Mouse (Mus musculus): ENCODE results near the gene Gba. TPM values are rescaled to one million over a fixed set of nuclear protein-coding genes. Genes with fewer than 3 reads are reported as not detected.
"Not testable (repeated sequence)": the region's sequence is repeated elsewhere in the genome, so short reads cannot be mapped to it uniquely, and the experiment has no call there.

Gene Gba
- 10 to 100 TPM; 30.9 to 32.2 TPM for total RNA-seq (2021)
- long read RNA-seq, experiment 1, transcript Gba-201 (11 exons, 1,779 nt), result major isoform, 26 of 31 reads
- long read RNA-seq, experiment 1, partial matches to known transcripts, result 2 of 31 reads
- long read RNA-seq, experiment 1, other reads (novel, unspliced or antisense), result 2 of 31 reads
- long read RNA-seq, experiment 2, transcript Gba-201 (11 exons, 1,779 nt), result major isoform, 22 of 26 reads
- long read RNA-seq, experiment 2, partial matches to known transcripts, result 2 of 26 reads
- long read RNA-seq, experiment 2, other reads (novel, unspliced or antisense), result 1 of 26 reads

GRCm38 (mm10) chr3:89202253-89203141 is at the start of gene Gba:
Gene Gba (plus strand): TSS chr3:89202928.
- DNase-seq (ENCODE audit: low spot score in 2 of 2), result peak; percentile 71 to 83

DNA sequence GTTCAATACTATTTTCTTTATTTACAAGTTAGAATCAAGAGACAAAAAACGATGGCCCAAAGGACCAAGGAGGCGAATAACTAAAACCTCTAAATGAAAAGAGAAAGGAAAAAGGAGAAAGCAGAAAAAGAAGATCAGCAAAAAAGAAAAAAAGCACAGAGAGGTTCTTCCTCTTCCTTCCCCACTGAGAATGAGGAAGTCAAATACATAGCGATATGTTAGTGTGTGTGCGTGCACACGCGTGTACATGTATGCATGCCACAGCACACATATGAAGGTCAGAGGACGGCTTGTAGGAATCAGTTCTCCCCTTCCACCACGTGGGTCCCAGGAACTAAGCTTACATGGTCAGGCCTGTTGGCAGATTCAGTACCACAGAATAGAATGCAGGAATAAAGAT is 45.8 kb upstream of the Gba start:
- DNase-seq (ENCODE audit: low spot score in 2 of 2), result no peak

- DNase-seq (ENCODE audit: low spot score in 2 of 2), result no peak
Measured at GRCm38 (mm10) chr3:89158651-89159050, 44.1 kb upstream of the Gba start.

GRCm38 (mm10) chr3:89159211-89159610 is 43.5 kb upstream of the Gba start:
- peak in 1 of 2 experiments; percentile 63 for DNase-seq (ENCODE audit: low spot score in 2 of 2)

DNA sequence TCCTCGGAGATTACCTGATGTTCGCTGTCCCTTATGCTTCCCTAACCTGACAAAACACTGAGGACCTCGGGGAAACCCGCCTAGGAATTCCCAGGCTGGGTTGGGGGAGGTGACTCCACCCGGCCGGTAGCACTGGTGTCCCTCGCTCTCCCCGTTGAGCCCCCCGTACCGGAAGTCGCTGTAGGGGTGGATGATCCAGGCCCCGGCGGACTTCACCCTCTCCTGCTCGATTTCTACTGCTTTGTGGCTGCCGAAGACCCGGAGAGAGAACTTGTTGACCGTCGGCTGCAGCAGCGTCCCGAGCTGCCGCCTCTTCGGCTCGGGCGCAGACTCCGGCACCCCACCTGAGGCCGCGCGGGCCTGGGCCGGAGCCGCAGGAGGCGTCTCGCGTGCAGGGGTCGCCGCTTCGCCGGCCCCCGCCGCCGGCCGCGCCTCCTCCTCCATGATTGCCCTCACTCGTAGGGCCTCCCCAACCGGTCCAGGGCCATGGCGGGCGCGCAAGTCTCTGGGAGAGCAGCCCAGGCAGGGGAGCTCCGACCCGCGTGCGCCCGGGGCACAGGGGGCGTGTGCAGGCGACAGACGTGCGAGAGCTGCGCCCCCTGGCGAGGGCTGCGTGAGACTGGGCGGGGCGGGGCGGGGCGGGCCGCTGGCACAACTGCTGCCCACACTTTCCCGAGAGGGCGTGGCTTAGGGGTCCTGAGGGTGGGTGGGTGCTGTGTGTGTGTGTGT is 42.9 kb upstream of the Gba start, which contains the start of gene Hcn3:
TSS of gene Hcn3 (minus strand) at position 581 of the 729 bp plus-strand sequence.
- peak; percentile 42 to 73 for DNase-seq (ENCODE audit: low spot score in 2 of 2)

DNA sequence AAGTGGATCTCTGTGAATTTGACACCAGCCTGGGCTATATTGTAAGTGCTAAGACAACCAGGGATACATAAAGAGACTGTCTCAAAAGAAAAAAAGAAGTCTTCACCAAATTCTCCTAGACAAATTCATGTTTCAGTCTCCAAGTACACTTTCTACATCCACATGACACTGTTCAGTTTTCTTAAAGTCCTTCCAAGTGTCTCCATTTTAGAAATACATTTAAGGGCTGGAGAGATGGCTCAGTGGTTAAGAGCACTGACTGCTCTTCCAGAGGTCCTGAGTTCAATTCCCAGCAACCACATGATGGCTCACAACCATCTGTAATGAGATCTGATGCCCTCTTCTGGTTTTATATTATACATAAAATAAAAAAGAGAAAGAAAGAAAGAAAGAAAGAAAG is 41.5 kb upstream of the Gba start:
- not testable (repeated sequence) for DNase-seq (ENCODE audit: low spot score in 2 of 2)

DNA sequence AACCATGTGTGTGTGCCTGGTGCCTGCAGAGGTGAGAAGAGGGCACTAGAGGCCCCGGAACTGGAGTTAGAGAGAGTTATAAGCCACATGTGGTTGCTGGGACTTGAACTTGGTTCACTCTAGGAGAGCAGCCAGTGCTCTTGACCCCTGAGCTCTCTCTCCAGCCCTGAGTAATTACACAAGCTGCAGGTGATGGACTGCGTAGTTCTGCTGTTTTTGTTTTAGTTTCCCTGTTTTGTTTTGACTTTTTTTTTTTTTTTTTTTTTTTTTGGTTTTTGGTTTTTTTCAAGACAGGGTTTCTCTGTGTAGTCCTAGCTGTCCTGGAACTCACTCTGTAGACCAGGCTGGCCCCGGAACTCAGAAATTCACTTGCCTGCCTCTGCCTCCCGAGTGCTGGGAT is 40.9 kb upstream of the Gba start:
- DNase-seq (ENCODE audit: low spot score in 2 of 2), result no peak

DNA sequence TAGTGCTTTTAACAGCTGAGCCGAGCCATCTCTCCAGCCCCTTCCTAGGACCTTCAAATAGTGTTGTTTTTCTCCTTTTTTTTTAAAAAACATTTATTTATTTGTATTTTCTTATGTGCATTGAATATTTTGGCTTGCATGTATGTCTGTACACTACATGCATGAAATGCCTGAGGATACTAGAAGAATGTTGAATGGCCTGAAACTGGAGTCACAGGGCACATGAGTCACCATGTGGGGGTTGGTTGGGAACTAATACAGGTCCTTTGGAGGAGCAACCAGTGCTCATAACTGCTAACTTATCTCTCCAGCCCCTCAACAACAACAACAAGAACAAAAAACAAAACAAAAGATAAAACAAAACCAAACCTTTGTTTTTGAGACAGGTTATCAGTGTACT is 39.6 kb upstream of the Gba start:
- DNase-seq (ENCODE audit: low spot score in 2 of 2), result no peak

DNA sequence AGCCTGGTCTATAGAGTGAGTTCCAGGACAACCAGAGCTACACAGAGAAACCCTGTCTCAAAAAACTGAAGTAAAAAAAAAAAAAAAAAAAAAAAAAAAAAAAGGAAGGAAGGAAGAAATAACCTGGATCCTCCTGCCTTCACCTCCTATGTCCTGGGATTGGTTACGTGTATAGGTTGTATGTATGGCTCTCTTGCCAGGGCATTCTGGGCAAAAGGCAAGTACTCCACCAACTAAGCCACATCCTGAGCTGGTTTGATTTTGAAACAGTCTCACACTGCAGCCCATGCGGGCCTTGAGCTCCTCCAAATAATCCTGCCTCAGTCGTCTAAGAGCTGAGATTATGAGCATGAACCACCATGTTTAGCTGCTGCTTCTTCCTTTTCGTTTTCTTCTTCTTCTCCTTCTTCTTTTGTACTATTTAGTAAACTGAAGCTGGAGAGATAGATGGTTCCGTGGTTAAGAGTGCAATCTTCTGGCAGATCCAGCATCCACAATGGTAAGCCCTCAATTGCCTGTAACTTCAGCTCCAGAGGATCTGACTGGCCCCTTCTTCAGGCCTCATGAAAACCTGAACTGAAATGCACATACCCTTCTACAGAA is 39.0 kb upstream of the Gba start:
- no peak for DNase-seq (ENCODE audit: low spot score in 2 of 2)

- peak; percentile 85 to 94 for DNase-seq (ENCODE audit: low spot score in 2 of 2)
Measured at GRCm38 (mm10) chr3:89164506-89165267, 38.0 kb upstream of the Gba start, which contains the start of gene Clk2. Gene Clk2 (plus strand): TSS chr3:89164795.

GRCm38 (mm10) chr3:89165268-89165870 is 37.4 kb upstream of the Gba start:
- DNase-seq (ENCODE audit: low spot score in 2 of 2), result no peak

DNA sequence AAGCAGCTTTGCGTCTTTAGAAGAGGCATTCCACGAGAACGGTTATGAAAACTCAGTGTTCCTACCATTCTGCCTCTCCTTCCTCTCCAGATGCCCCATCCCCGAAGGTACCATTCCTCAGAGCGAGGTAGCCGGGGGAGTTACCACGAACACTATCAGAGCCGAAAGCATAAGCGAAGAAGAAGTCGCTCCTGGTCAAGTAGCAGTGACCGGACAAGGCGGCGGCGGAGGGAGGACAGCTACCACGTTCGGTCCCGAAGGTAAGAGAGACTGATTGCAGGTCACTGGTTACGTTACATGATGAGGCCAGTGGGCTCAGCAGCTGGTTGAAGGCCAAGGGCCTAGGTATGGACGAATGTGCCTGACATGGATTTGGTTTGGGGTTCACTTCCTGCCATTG is 35.8 kb upstream of the Gba start:
- no peak for DNase-seq (ENCODE audit: low spot score in 2 of 2)

DNA sequence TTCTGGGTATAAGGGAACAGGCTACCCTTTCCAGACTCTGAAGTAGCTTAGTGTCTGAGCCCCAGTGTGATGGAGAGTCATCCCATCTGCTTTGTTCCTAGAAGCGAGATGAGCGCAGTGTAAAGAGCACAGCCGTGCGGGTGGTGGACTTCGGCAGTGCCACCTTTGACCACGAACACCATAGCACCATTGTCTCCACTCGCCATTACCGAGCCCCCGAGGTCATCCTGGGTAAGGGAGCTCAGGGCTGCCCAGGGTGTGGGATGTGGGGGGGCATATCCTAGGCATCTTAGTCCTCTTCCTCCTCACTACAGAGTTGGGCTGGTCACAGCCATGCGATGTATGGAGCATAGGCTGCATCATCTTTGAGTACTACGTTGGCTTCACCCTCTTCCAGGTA is 27.9 kb upstream of the Gba start:
- no peak for DNase-seq (ENCODE audit: low spot score in 2 of 2)

- no peak for DNase-seq (ENCODE audit: low spot score in 2 of 2)
Measured at GRCm38 (mm10) chr3:89175544-89175943, 27.2 kb upstream of the Gba start.

GRCm38 (mm10) chr3:89176421-89176820 is 26.3 kb upstream of the Gba start:
- DNase-seq (ENCODE audit: low spot score in 2 of 2), result no peak

DNA sequence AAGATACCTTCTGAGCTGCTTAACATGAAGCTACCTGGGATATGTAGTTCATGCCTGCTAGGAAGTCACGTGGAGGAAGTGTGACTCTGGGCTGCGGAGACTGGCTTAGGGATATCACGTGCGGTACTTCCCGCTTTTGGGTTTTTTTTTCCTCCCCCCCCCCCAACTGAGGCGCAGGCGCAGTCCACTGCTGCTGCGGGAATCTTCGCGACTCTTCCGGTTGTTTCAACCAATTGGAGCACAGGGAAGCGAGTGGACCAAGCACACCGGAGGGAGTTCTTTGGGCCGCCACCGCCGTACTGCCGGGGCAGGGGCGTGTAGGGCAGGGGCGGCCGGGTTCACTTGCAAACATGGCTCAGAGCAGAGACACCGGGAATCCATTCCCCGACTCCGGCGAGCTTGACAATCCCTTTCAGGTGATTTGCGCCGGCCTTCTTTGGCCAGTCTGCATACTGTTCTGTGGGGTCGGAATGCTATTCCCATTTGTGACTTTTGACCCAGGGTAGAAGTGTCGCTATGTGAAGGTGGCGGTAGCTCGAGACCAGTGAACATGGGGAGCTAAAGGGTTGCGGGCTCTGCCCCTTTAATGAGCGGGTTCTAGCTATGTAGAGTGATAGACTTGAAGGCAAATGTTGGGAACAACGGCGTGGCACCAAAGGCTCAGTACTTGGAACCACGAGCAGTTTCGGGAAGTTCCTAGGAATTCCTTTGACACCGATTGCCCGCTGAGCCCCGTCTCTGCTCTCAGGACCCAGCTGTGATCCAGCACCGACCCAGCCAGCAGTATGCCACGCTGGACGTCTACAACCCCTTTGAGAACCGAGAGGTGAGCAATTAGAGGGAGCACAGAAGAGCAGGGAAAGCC is 25.3 kb upstream of the Gba start, which contains the start of gene Scamp3:
TSS of gene Scamp3 (plus strand) at position 232 of the 865 bp plus-strand sequence.
- DNase-seq (ENCODE audit: low spot score in 2 of 2), result peak; percentile 67 to 78

- no peak for DNase-seq (ENCODE audit: low spot score in 2 of 2)
Measured at GRCm38 (mm10) chr3:89178107-89178385, 24.7 kb upstream of the Gba start.

GRCm38 (mm10) chr3:89179056-89179455 is 23.7 kb upstream of the Gba start:
- DNase-seq (ENCODE audit: low spot score in 2 of 2), result no peak
